Mouse (Mus musculus) hindbrain, embryonic 16.5 days (tissue): ENCODE results near the gene Patj. TPM values are rescaled to one million over a fixed set of nuclear protein-coding genes. Genes with fewer than 3 reads are reported as not detected.

ENCODE experiments used
- ATAC-seq: fragments of 200-750 bp; cut with Nextera tagmentation; 2 replicates; pipeline ENCODE4 v1.8.0; 2017; ENCODE audit warnings: moderate TSS enrichment, moderate library complexity
- H3K27ac ChIP-seq: fragments of 300-500 bp; sonication (generic); 2 replicates; pipeline ENCODE4 v1.5.1; 2014; ENCODE audit warnings: low read depth, mild to moderate bottlenecking, control low read depth, low read length, moderate library complexity
- H3K27me3 ChIP-seq: fragments of 300-500 bp; sonication (generic); replicated peaks from 2 replicates; pipeline ENCODE4 v1.6.1; 2014; ENCODE audit warnings: low read length; ENCODE audit not compliant: control insufficient read depth, insufficient read depth
- H3K36me3 ChIP-seq: fragments of 300-500 bp; sonication (generic); 2 replicates; pipeline ENCODE4 v1.6.1; 2014; ENCODE audit warnings: mild to moderate bottlenecking, low read length, moderate library complexity, mixed read lengths; ENCODE audit not compliant: control insufficient read depth, insufficient read depth
- H3K4me1 ChIP-seq: fragments of 300-500 bp; sonication (generic); 2 replicates; pipeline ENCODE4 v1.6.1; 2014; ENCODE audit warnings: low read depth, low read length; ENCODE audit not compliant: control insufficient read depth, insufficient read depth
- H3K4me2 ChIP-seq: fragments of 300-500 bp; sonication (generic); 2 replicates; pipeline ENCODE4 v1.6.1; 2014; ENCODE audit warnings: mild to moderate bottlenecking, low read length, control low read depth, moderate library complexity
- H3K4me3 ChIP-seq: fragments of 300-500 bp; sonication (generic); 2 replicates; pipeline ENCODE4 v1.5.1; 2014; ENCODE audit warnings: mild to moderate bottlenecking, low read length, control low read depth, moderate library complexity
- H3K9ac ChIP-seq: fragments of 300-500 bp; sonication (generic); 2 replicates; pipeline ENCODE4 v1.6.1; 2014; ENCODE audit warnings: low read depth, mild to moderate bottlenecking, control low read depth, low read length, moderate library complexity
- H3K9me3 ChIP-seq: fragments of 300-500 bp; sonication (generic); 2 replicates; pipeline ENCODE4 v1.6.1; 2014; ENCODE audit warnings: mild to moderate bottlenecking, low read length, moderate library complexity; ENCODE audit not compliant: control insufficient read depth
- whole genome bisulfite sequencing: fragments of 180-500 bp; shearing (Covaris S2); extraction: QIAGEN DNeasy Blood & Tissue Kit; methylation state at CpG from one replicate; pipeline ENCODE4 v1.1.7; 2014; 5-methylcytosine and 5-hydroxymethylcytosine counted together
- polyA plus RNA-seq: library from polyadenylated mRNA; unstranded; fragments of >200 nt; fragmentation: Nextera tagmentation; extraction: Ambion mirVana; gene quantifications from 2 replicates; pipeline ENCODE4 v1.2.1, GENCODE M21; 2015

Patj gene
- polyA plus RNA-seq, 1 experiment from 2014 or later, result 8.7 TPM

DNA sequence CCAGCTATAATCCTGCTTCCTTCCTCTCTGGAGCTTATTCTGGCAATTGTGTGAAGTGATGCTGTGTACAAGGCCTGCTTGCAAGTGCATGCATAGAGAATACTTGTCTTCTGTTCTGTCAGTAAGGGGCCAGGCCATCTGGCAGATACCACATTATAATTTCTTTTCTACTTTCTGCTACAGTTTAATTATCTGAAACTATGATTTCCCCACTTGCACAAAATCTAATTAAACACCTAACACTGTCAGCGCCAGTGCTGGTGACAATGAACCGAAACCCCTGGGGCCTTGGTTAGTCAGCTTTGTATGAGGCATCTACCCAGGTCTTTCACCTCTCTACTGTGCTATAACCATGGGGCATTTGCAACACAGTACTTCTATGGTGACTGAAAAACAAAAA is 160.1 kb downstream of the Patj start:
- 48% methylated on average over 2 of the region's 2 CpGs for WGBS
- ATAC-seq, result peak; percentile 57; the same call in 1 of the 2 replicates
- H3K27ac ChIP-seq, result no peak overlapping the region

DNA sequence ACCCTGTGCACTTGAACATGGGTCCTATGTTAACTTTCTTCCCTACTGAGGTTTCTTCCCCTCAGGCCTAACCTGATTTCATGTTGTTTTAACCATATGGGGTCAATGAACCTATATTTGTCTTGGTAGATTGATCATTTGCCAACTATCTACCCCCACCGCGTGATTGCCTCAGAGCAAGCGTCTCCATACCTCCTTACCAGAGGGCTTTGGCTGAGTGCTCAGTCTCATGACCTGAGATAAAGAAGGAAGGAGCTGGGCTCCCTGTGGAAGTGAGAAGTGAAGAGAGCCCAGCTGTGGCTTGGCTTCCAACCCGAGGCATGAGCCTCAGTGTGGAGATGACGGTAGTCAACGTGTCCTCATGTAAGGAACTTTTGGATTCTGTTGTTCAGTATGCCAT is 160.9 kb downstream of the Patj start:
- H3K9ac ChIP-seq, result no peak overlapping the region
- H3K4me1 ChIP-seq, result peaks cover 3% of the 10 kb centered on the region; the same call in 1 of the 2 replicates
- no peaks in the 10 kb centered on the region for H3K36me3 ChIP-seq
- H3K4me2 ChIP-seq, result no peak overlapping the region
- no peaks in the 10 kb centered on the region for H3K9me3 ChIP-seq
- ATAC-seq, result no peak
- WGBS, result 90% methylated on average over 6 of the region's 6 CpGs
- no peak overlapping the region for H3K4me3 ChIP-seq
- H3K27ac ChIP-seq, result no peak overlapping the region
- H3K27me3 ChIP-seq, result no peaks in the 10 kb centered on the region

More for the DNA sequence above, 160.1 kb downstream of the Patj start:
- H3K4me3 ChIP-seq, result no peak overlapping the region
- no peaks in the 10 kb centered on the region for H3K27me3 ChIP-seq
- H3K9ac ChIP-seq, result no peak overlapping the region
- H3K4me1 ChIP-seq, result peaks cover 3% of the 10 kb centered on the region; the same call in 1 of the 2 replicates
- H3K4me2 ChIP-seq, result no peak overlapping the region
- no peaks in the 10 kb centered on the region for H3K9me3 ChIP-seq
- H3K36me3 ChIP-seq, result no peaks in the 10 kb centered on the region

DNA sequence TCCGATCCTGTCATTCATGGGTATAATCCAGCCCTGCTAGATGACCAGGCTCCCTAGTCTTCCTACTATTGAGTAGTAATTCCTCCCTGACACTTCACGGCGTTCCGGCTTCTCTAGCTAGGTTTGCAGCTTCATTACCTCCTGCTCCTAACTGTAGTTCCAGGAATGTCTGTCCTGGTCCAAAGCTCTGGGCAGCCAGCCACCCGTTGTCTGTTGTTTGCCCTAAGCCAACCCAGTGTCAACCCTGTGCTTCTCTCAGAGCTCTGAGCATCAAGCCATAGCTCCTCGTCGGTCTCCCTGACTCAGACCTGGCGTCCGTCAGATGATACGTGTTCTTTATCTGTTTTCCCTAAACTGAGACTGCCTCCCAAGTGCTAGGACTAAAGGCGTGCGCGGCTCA is 161.6 kb downstream of the Patj start:
- Histone ChIP-seq H3K4me2 (no peak overlapping the region), H3K9me3 (no peaks in the 10 kb centered on the region), H3K27ac (no peak overlapping the region), H3K9ac (no peak overlapping the region), H3K4me3 (no peak overlapping the region), H3K4me1 (peaks cover 3% of the 10 kb centered on the region; the same call in 1 of the 2 replicates), H3K36me3 (no peaks in the 10 kb centered on the region), H3K27me3 (no peaks in the 10 kb centered on the region)
- no peak for ATAC-seq
- 87% methylated on average over 13 of the region's 13 CpGs for WGBS

DNA sequence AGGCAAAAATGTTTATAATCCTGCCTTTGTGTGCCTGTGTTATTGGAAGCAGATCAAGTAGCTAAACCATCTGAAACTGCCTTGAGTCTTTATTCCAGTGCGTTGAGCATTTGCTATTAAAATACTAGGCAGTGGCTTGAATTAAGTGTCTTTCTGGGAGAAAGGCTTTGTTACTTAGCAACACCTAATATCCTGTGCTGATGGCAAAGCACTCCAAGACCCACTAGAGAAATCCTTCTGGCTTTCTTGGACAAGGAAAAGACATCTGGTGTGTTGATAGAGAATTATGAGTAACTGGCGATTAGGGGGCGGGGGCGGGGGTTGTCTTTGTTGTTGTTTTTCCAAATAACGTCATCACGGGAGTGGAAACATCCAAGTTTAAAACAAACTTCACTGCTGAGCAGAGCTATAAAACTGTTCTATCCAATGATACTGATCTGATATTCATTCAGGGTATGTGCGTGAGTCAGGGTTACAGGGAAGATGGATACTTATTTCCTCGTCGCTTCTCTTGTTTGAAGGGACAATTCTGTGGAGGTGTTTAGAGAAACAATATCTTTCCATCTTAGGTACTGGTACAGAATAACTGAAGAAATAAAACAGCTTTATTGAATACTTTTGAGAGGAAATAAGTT is 164.7 kb downstream of the Patj start:
- Histone ChIP-seq H3K9me3 (no peaks in the 10 kb centered on the region), H3K27me3 (no peaks in the 10 kb centered on the region), H3K9ac (no peak overlapping the region), H3K4me3 (no peak overlapping the region), H3K27ac (peak overlapping the region; percentile 25; the same call in 1 of the 2 replicates), H3K36me3 (no peaks in the 10 kb centered on the region), H3K4me2 (no peak overlapping the region), H3K4me1 (peaks cover 10% of the 10 kb centered on the region)
- 56% methylated on average over 9 of the region's 9 CpGs for WGBS
- ATAC-seq, result peak; percentile 74

DNA sequence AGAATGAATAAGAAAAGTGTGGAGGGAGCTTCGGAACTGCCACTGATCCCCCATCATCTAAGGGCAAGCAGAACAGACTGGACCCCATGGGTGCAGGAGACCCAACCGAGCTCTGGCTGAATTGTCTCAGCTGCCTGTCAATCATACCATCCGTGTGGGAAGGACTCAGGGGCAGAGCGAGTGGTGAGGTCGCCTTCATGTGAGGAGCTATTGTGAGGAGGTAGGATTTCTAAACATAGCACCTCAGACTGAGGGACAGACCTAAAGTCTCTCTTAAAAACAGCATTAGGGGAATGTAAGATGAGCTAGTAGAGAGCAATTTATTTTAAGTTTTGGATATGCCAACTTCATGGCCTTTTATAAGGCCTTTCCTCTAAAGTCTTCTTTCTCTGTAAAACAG is 167.5 kb downstream of the Patj start:
- 51% methylated on average over 5 of the region's 5 CpGs for WGBS
- H3K9me3 ChIP-seq, result no peaks in the 10 kb centered on the region
- no peak overlapping the region for H3K27ac ChIP-seq
- no peaks in the 10 kb centered on the region for H3K27me3 ChIP-seq
- no peak for ATAC-seq
- H3K9ac ChIP-seq, result no peak overlapping the region
- H3K4me1 ChIP-seq, result peaks cover 10% of the 10 kb centered on the region
- no peaks in the 10 kb centered on the region for H3K36me3 ChIP-seq
- H3K4me3 ChIP-seq, result no peak overlapping the region
- H3K4me2 ChIP-seq, result no peak overlapping the region

DNA sequence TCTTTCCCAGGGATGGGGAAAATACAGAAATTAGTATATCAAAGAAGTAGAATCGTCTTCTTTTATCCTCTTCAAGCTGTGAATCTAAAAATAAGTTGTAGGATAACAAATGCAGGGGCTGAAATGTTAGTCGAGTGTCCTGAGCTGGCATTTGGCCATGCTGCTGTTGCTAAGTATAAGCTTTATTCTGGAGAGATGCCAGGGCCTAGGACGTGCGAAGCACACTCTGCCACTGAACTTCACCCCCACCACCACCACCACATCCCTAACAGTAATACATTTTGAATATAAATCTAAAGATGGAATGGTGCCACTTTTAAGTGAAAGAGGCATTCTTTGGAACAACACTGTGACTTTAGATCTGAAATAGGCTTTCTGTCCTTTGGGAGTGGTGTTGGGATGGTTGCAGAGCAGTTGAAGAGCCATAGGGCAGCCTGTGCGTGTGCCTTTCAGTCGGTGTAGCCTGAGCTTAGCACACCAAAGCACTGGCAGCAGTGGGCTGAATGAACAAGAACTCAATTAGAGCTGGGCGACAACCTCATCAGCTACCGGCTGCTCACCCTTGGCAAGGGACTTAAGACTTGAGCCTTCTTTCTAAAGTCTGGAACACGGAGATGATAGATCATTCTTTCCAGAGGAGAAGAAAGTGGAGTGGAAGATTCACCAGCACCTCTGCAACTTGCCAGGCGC is 168.1 kb downstream of the Patj start:
- peak; percentile 44; the same call in 1 of the 2 replicates for ATAC-seq
- H3K9ac ChIP-seq, result no peak overlapping the region
- no peak overlapping the region for H3K4me2 ChIP-seq

DNA sequence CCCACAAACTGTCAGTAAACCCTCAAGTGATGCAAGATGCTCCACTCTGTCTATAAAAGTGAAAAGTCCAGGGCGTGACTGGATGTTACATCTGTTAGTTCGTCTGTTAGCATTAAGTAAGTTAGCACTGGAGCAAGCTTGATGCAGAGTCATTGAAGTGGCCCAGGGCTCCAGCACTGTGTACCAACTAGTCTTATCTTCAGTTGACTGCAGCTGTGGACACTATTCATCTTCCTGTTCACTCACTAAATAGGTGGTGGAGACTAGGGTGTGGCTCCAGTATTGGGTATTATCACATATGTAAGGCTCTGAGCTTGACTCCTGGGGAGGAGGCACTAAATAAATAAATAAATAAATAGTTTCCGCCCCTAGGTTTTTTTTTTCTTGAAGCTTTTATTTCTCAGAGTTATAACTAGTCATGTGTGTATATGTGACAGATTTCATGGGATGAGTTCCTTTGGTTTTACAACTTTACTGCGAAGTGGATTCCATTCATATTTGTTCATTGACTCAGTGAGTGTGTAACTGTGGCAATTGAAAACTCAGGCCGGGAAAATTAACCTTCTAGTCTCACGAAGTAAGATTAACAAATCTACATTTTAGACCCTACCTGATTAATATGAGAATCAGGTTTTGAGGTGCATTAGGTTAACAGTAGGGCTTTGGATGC is 168.7 kb downstream of the Patj start:
- no peak for ATAC-seq
- Histone ChIP-seq H3K4me2 (no peak overlapping the region), H3K36me3 (no peaks in the 10 kb centered on the region), H3K4me3 (no peak overlapping the region), H3K27me3 (no peaks in the 10 kb centered on the region), H3K9me3 (no peaks in the 10 kb centered on the region), H3K27ac (0 out of 2 replicates have a peak overlapping the region, but pooled peaks have one; percentile 36), H3K9ac (no peak overlapping the region), H3K4me1 (peaks cover 10% of the 10 kb centered on the region)
- WGBS, result 88% methylated on average over 6 of the region's 6 CpGs

More for the DNA sequence above, 168.1 kb downstream of the Patj start:
- WGBS, result 55% methylated on average over 10 of the region's 10 CpGs
- H3K9me3 ChIP-seq, result no peaks in the 10 kb centered on the region
- no peaks in the 10 kb centered on the region for H3K36me3 ChIP-seq
- H3K4me3 ChIP-seq, result no peak overlapping the region
- 0 out of 2 replicates have a peak overlapping the region, but pooled peaks have one; percentile 42 for H3K27ac ChIP-seq
- peaks cover 10% of the 10 kb centered on the region for H3K4me1 ChIP-seq
- H3K27me3 ChIP-seq, result no peaks in the 10 kb centered on the region

DNA sequence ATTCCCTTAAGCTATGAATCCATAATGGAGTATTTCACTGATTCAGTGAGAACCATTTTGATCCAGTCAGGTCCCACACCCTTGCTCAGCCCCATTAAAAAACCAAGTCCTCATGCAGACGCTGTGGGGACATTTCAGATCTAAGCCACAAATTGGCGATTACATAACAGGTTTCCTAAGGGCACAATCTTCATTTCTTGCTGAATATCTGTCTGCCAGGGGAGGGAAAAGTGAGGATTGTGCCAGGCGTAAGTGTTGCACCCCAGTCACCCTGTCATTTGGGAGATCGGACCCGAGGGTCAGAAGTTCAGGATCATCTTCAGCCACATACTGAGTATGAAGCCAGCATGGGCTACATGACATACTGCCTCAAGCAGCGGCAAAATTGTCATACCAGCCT is 171.2 kb downstream of the Patj start:
- Histone ChIP-seq H3K36me3 (no peaks in the 10 kb centered on the region), H3K4me3 (no peak overlapping the region), H3K27me3 (no peaks in the 10 kb centered on the region), H3K4me1 (peaks cover 7% of the 10 kb centered on the region), H3K9me3 (no peaks in the 10 kb centered on the region), H3K9ac (no peak overlapping the region), H3K4me2 (no peak overlapping the region), H3K27ac (no peak overlapping the region)
- ATAC-seq, result no peak
- WGBS, result 85% methylated on average over 6 of the region's 6 CpGs

DNA sequence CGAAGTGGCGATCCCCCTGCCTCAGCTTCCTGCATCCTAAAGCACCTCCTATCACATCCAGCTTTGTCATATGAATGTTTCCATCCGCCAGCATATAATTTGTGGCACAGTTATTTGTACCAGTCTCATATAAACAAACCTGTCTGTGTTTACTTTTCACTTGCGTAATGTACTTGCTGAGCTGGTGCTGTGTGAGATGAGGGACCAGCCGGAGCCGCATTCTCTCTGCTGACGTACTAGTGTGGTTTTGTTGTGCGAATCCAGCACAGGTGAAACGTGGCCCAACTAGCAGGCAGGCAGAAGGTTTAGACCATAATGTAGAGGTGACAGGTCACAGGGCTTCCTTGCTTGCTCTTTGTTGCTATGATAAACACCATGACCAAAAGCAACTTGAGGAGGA is 171.9 kb downstream of the Patj start:
- ATAC-seq, result no peak
- WGBS, result 95% methylated on average over 9 of the region's 9 CpGs

More for the DNA sequence above, 171.9 kb downstream of the Patj start:
- peaks cover 7% of the 10 kb centered on the region for H3K4me1 ChIP-seq
- H3K27me3 ChIP-seq, result no peaks in the 10 kb centered on the region
- H3K4me3 ChIP-seq, result no peak overlapping the region
- H3K4me2 ChIP-seq, result no peak overlapping the region
- no peaks in the 10 kb centered on the region for H3K9me3 ChIP-seq
- no peaks in the 10 kb centered on the region for H3K36me3 ChIP-seq
- H3K9ac ChIP-seq, result no peak overlapping the region
- no peak overlapping the region for H3K27ac ChIP-seq
